Mouse (Mus musculus): ENCODE results near the gene Rasgef1a. TPM values are rescaled to one million over a fixed set of nuclear protein-coding genes. Genes with fewer than 3 reads are reported as not detected.

Gene Rasgef1a
- total and polyA plus RNA-seq, 2 experiments from 2014 or later, result 6.5 to 14.3 TPM

DNA sequence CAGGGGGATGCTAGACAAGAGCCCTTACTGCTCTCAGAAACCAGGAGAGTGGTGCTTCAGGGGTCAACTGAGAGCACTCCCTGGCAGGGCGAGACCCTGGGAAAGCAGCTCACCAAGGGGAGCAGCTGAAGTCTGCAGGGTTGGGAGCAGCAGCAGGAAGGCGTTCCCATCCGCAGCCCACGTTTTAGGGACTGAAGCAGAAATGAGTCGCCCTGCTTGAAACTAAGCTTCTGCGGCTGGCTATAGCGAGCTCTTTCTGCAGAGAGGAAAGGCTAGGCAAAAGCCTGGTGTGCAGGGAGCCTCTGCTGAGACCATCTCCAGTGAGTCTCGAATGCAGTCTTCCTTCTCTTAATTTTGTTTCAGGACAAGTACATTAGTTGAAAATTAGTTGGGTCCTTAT is 19.3 kb upstream of the Rasgef1a start:
- 69% methylated on average over 8 of the region's 8 CpGs for WGBS
- H3K4me1 ChIP-seq (ENCODE audit: insufficient read depth, low read length), result no peaks in the 10 kb centered on the region
- H3K4me3 ChIP-seq (ENCODE audit: low read length), result no peak overlapping the region
- no peak for ATAC-seq
- H3K9me3 ChIP-seq (ENCODE audit: low read length), result no peaks in the 10 kb centered on the region
- no peak overlapping the region for H3K4me2 ChIP-seq (ENCODE audit: low read depth, low read length)
- H3K9ac ChIP-seq (replicated peaks; ENCODE audit: low read length), result no peak overlapping the region
- no peak overlapping the region for H3K27ac ChIP-seq
- H3K27me3 ChIP-seq (ENCODE audit: insufficient read depth, low read length), result no peaks in the 10 kb centered on the region
- no peak for DNase-seq (ENCODE audit: low spot score)
- TF ChIP-seq CTCF (IDR thresholded peaks at IDR 0.05; ENCODE audit: low read depth), result no peak
- no peaks in the 10 kb centered on the region for H3K36me3 ChIP-seq (ENCODE audit: insufficient read depth, low read length)

DNA sequence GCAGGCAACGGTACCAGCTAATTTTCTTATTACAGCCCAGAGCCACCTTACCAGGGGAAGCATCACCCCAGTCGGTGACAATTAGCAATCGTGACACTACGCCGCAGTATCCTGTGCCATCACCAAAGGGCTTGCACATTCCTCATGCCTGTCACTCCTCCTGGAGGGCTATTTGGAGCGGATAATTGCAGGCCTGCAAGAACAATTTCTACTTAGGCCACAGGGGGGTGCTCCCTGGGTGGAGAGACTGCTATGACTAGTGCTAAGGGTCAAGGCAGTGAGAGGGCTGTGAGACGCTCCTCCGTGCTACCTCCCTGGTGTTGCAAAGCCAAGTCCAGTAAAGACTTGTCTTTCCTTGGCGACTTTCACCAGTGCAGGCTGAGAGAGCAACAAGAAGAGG is 16.1 kb upstream of the Rasgef1a start:
- Histone ChIP-seq H3K9me3 (ENCODE audit: low read length) (no peaks in the 10 kb centered on the region), H3K36me3 (ENCODE audit: insufficient read depth, low read length) (no peaks in the 10 kb centered on the region), H3K27me3 (ENCODE audit: insufficient read depth, low read length) (no peaks in the 10 kb centered on the region), H3K9ac (replicated peaks; ENCODE audit: low read length) (no peak overlapping the region), H3K4me2 (ENCODE audit: low read depth, low read length) (no peak overlapping the region), H3K4me3 (ENCODE audit: low read length) (no peak overlapping the region), H3K4me1 (ENCODE audit: insufficient read depth, low read length) (no peaks in the 10 kb centered on the region), H3K27ac (no peak overlapping the region)
- peak; percentile 35 for DNase-seq (ENCODE audit: low spot score)
- peak; percentile 52 for TF ChIP-seq CTCF (IDR thresholded peaks at IDR 0.05; ENCODE audit: low read depth)
- WGBS, result 43% methylated on average over 9 of the region's 9 CpGs
- peak; percentile 61 for ATAC-seq

DNA sequence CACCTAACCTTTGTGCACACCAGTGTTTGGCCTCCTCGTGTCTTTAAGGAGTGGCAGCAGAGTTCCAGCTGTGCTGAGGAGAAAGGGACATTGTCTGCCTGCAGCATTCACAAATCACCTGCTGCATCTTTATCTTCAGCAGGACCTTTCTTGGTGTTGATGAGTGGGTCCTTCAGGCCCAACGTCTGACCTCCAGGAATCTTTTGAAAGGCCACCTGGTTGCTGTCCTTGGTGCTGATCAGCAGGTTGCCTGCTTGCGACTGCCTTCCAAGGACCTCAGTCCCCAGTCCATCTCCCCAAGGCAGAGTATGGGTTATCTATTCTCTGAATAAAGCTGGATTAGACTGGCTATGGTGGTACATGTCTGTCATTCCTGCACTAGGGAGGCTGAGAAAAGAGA is 10.0 kb upstream of the Rasgef1a start:
- no peak for DNase-seq (ENCODE audit: low spot score)
- Histone ChIP-seq H3K4me2 (ENCODE audit: low read depth, low read length) (no peak overlapping the region), H3K27me3 (ENCODE audit: insufficient read depth, low read length) (no peaks in the 10 kb centered on the region), H3K4me3 (ENCODE audit: low read length) (no peak overlapping the region), H3K27ac (no peak overlapping the region), H3K9me3 (ENCODE audit: low read length) (no peaks in the 10 kb centered on the region), H3K36me3 (ENCODE audit: insufficient read depth, low read length) (no peaks in the 10 kb centered on the region), H3K9ac (replicated peaks; ENCODE audit: low read length) (no peak overlapping the region), H3K4me1 (ENCODE audit: insufficient read depth, low read length) (no peaks in the 10 kb centered on the region)
- TF ChIP-seq CTCF (IDR thresholded peaks at IDR 0.05; ENCODE audit: low read depth), result no peak
- 19% methylated on average over 3 of the region's 3 CpGs for WGBS
- ATAC-seq, result no peak

DNA sequence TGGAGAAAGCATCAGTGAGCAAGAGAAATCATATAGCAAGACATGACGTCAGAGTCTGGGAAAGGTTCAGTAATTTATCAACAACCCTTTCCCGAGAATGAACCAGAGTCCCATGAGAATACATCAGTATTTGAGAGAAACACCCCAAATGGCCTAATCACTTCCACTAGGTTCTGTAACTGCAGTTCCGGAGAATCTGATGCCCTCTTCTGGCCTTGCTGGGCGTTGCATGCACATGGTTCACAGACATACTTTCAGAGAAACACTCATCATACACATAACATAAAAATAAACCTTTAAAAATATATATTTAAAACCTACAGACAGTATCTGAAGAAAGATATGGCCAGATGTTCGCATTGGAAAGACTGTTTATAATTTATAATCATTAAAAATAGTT is 3.9 kb upstream of the Rasgef1a start:
- Histone ChIP-seq H3K4me3 (ENCODE audit: low read length) (no peak overlapping the region), H3K36me3 (ENCODE audit: insufficient read depth, low read length) (no peaks in the 10 kb centered on the region), H3K4me2 (ENCODE audit: low read depth, low read length) (no peak overlapping the region), H3K27me3 (ENCODE audit: insufficient read depth, low read length) (no peaks in the 10 kb centered on the region), H3K27ac (no peak overlapping the region), H3K9me3 (ENCODE audit: low read length) (no peaks in the 10 kb centered on the region), H3K4me1 (ENCODE audit: insufficient read depth, low read length) (peaks cover 6% of the 10 kb centered on the region; the same call in 1 of the 2 replicates), H3K9ac (replicated peaks; ENCODE audit: low read length) (no peak overlapping the region)
- WGBS, result 54% methylated on average over 5 of the region's 5 CpGs
- peak; percentile 64 for TF ChIP-seq CTCF (IDR thresholded peaks at IDR 0.05; ENCODE audit: low read depth)
- DNase-seq (ENCODE audit: low spot score) (peak; percentile 46), ATAC-seq (no peak)

DNA sequence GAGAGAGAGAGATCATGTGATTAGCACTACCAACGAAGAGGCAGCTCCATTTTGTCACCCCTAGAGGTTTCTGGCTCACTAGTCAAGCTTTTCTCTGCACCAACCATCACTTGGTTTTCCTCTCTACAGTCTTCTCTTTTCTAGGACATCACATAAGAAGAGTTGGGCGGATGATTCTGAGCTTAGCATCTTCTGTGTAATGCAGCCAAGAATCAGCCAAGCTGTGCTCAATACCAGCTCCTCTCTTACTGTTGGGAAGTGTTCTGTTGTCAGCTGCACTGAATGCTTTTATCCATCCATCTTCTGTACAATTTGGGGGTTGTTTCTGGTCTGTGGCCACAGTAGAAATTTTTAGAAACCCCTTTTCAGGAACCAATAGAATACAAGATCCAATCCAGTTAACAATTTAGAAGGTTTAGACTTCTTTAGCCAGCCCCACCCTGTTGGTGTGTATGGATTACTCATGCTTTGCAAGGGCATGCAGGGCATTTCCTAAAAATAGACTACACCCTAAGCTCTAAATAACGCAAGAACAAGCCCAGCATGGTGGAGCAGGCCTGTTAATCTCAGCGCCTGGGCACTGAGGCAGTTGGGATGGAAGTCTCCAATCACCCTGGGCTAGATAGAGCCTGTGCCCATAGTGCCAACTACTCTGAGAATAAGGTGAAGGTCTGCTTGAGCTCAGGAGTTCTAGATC is 3.2 kb upstream of the Rasgef1a start:
- Histone ChIP-seq H3K4me2 (ENCODE audit: low read depth, low read length) (no peak overlapping the region), H3K27ac (no peak overlapping the region), H3K9me3 (ENCODE audit: low read length) (no peaks in the 10 kb centered on the region), H3K4me3 (ENCODE audit: low read length) (no peak overlapping the region), H3K27me3 (ENCODE audit: insufficient read depth, low read length) (no peaks in the 10 kb centered on the region), H3K4me1 (ENCODE audit: insufficient read depth, low read length) (peaks cover 6% of the 10 kb centered on the region; the same call in 1 of the 2 replicates), H3K9ac (replicated peaks; ENCODE audit: low read length) (no peak overlapping the region), H3K36me3 (ENCODE audit: insufficient read depth, low read length) (no peaks in the 10 kb centered on the region)
- WGBS, result 81% methylated on average over 4 of the region's 4 CpGs
- no peak for TF ChIP-seq CTCF (IDR thresholded peaks at IDR 0.05; ENCODE audit: low read depth)
- DNase-seq (ENCODE audit: low spot score), result no peak
- ATAC-seq, result no peak

DNA sequence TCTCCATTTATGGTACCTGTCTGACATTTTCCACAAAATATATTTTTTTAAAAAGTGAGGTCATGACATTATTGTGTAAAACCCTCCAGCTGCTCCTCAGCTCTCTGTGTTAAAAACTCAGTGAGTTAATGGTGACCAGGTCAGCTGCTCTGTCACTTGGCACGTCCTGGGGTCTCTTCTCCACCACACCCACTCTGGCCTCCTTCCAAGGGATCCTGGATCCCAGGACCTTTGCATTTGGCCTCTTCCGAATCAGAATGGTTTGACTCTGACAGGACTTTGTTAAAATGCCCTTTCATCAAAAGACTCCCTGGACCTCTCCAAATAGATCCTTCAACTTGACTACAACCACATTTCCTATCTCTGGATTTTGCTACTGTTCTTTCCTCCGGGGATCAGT is 982 bp upstream of the Rasgef1a start:
- H3K9me3 ChIP-seq (ENCODE audit: low read length), result no peaks in the 10 kb centered on the region
- peaks cover 9% of the 10 kb centered on the region for H3K4me1 ChIP-seq (ENCODE audit: insufficient read depth, low read length)
- H3K36me3 ChIP-seq (ENCODE audit: insufficient read depth, low read length), result no peaks in the 10 kb centered on the region
- no peak for DNase-seq (ENCODE audit: low spot score)
- no peak overlapping the region for H3K9ac ChIP-seq (replicated peaks; ENCODE audit: low read length)
- WGBS, result 65% methylated on average over 3 of the region's 3 CpGs
- H3K4me3 ChIP-seq (ENCODE audit: low read length), result no peak overlapping the region
- no peaks in the 10 kb centered on the region for H3K27me3 ChIP-seq (ENCODE audit: insufficient read depth, low read length)
- no peak for TF ChIP-seq CTCF (IDR thresholded peaks at IDR 0.05; ENCODE audit: low read depth)
- ATAC-seq, result no peak
- peak overlapping the region; percentile 80; the same call in 1 of the 2 replicates for H3K27ac ChIP-seq
- peak overlapping the region; percentile 80; the same call in 1 of the 2 replicates for H3K4me2 ChIP-seq (ENCODE audit: low read depth, low read length)

DNA sequence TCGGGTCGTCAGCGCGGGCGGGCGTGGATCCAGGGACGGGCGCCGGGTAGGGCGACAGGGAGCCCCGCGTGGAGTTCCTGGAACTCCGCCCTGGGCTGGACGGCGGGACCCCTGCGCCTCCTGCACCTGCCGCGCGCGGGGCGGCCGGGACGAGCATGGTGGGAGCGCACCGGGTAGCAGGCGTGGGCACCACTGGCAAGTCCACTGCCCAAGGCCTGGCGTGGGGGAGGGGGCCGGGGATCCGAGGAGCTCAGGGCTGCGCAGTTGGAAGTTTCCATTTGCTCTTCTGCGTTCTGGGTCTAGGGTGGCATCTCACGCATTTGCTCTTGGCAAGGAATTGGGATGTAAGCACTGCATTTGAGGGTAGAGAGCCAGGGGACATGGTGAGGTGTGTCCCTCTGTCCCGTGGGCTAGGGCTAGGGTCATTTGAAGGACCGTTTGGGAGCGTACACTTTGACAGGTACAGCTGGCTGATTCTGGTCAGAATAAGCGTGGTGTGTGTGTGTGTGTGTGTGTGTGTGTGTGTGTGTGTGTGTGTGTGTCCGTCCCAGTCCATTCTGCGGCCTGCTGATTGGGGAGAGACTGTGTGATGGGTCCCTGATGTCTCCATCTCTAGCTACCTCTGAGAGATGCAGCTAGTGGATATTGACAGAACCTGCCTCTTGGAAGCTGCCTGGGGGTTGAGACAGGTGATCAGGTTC is 528 bp downstream of the Rasgef1a start:
- H3K36me3 ChIP-seq (ENCODE audit: insufficient read depth, low read length), result no peaks in the 10 kb centered on the region
- H3K27me3 ChIP-seq (ENCODE audit: insufficient read depth, low read length), result no peaks in the 10 kb centered on the region
- ATAC-seq, result peak; percentile 68
- peak overlapping the region; percentile 80 for H3K27ac ChIP-seq
- 6% methylated on average over 28 of the region's 38 CpGs for WGBS
- peaks cover 21% of the 10 kb centered on the region for H3K4me1 ChIP-seq (ENCODE audit: insufficient read depth, low read length)
- peak overlapping the region; percentile 71 for H3K9ac ChIP-seq (replicated peaks; ENCODE audit: low read length)
- no peak for TF ChIP-seq CTCF (IDR thresholded peaks at IDR 0.05; ENCODE audit: low read depth)
- H3K4me2 ChIP-seq (ENCODE audit: low read depth, low read length), result peak overlapping the region; percentile 80
- peak; percentile 57 for DNase-seq (ENCODE audit: low spot score)
- H3K4me3 ChIP-seq (ENCODE audit: low read length), result peak overlapping the region; percentile 57
- H3K9me3 ChIP-seq (ENCODE audit: low read length), result no peaks in the 10 kb centered on the region

Data from hindbrain, postnatal 0 days (tissue).